Mouse (Mus musculus) megakaryocyte, embryonic 14.5 days (primary cell): ENCODE measurements around the gene Tex14.
"Not testable (repeated sequence)": the region's sequence is repeated elsewhere in the genome, so short reads cannot be mapped to it uniquely, and the experiment has no call there.

ENCODE experiments used
- FLI1 ChIP-seq: IDR thresholded peaks from 2 replicates; pipeline ENCODE4 v1.6.1; 2012; ENCODE audit warnings: low read length, inconsistent platforms, mixed read lengths
- GATA1 ChIP-seq: IDR thresholded peaks from 3 replicates; pipeline ENCODE4 v1.6.1; 2012; ENCODE audit warnings: mixed read lengths, low read length, inconsistent platforms, borderline replicate concordance

- not testable (repeated sequence) for TF ChIP-seq GATA1, FLI1
Measured at GRCm38 (mm10) chr11:87448081-87448475, 43.2 kb downstream of the Tex14 start.
